Mouse (Mus musculus) thymus, postnatal 14 days (tissue): ENCODE results near the gene Chst15.

Source experiments
- DNase-seq: peaks from one replicate; pipeline ENCODE4 v3.0.0; 2021

Chst15 gene

GRCm38 (mm10) chr7:132261885-132262284 is 55.1 kb downstream of the Chst15 start:
- DNase-seq: no peak

- no peak for DNase-seq
These were observed 56.4 kb downstream of the Chst15 start for GRCm38 (mm10) chr7:132260632-132261031.

GRCm38 (mm10) chr7:132258817-132259216 is 58.2 kb downstream of the Chst15 start:
- no peak for DNase-seq

- no peak for DNase-seq
These were observed 58.8 kb downstream of the Chst15 start for GRCm38 (mm10) chr7:132258216-132258615.

GRCm38 (mm10) chr7:132253513-132253912 is 63.5 kb downstream of the Chst15 start:
- no peak for DNase-seq

GRCm38 (mm10) chr7:132253078-132253477 is 64.0 kb downstream of the Chst15 start:
- no peak for DNase-seq

GRCm38 (mm10) chr7:132249563-132250119 is 67.4 kb downstream of the Chst15 start:
- no peak for DNase-seq

GRCm38 (mm10) chr7:132247567-132247966 is 69.5 kb downstream of the Chst15 start:
- DNase-seq: no peak

- no peak for DNase-seq
These were observed 69.9 kb downstream of the Chst15 start for GRCm38 (mm10) chr7:132247091-132247490.

- no peak for DNase-seq
These were observed 71.3 kb downstream of the Chst15 start for GRCm38 (mm10) chr7:132245730-132246129.

- DNase-seq: no peak
These were observed 72.4 kb downstream of the Chst15 start for GRCm38 (mm10) chr7:132244637-132245036.

GRCm38 (mm10) chr7:132243225-132243624 is 73.8 kb downstream of the Chst15 start:
- DNase-seq: no peak

- no peak for DNase-seq
These were observed 74.3 kb downstream of the Chst15 start for GRCm38 (mm10) chr7:132242617-132243141.

- no peak for DNase-seq
These were observed 78.1 kb downstream of the Chst15 start for GRCm38 (mm10) chr7:132238921-132239320.

- DNase-seq: no peak
These were observed 79.8 kb downstream of the Chst15 start for GRCm38 (mm10) chr7:132237191-132237590.

- no peak for DNase-seq
These were observed 80.2 kb downstream of the Chst15 start for GRCm38 (mm10) chr7:132236789-132237188.

- no peak for DNase-seq
These were observed 82.8 kb downstream of the Chst15 start for GRCm38 (mm10) chr7:132234250-132234649.

GRCm38 (mm10) chr7:132233732-132234131 is 83.3 kb downstream of the Chst15 start:
- DNase-seq: no peak

- no peak for DNase-seq
These were observed 84.1 kb downstream of the Chst15 start for GRCm38 (mm10) chr7:132232937-132233336.

- DNase-seq: no peak
These were observed 85.6 kb downstream of the Chst15 start for GRCm38 (mm10) chr7:132231476-132231875.

GRCm38 (mm10) chr7:132230961-132231360 is 86.1 kb downstream of the Chst15 start:
- no peak for DNase-seq

- DNase-seq: no peak
These were observed 89.9 kb downstream of the Chst15 start for GRCm38 (mm10) chr7:132227075-132227640.

- peak; percentile 83 for DNase-seq
These were observed 90.5 kb downstream of the Chst15 start for GRCm38 (mm10) chr7:132226379-132227074.

- no peak for DNase-seq
These were observed 93.4 kb downstream of the Chst15 start for GRCm38 (mm10) chr7:132223452-132224141.
